Mouse (Mus musculus) midbrain, embryonic 11.5 days (tissue): ENCODE results near the gene Foxp1. TPM values are rescaled to one million over a fixed set of nuclear protein-coding genes. Genes with fewer than 3 reads are reported as not detected.

Source experiments
- ATAC-seq: fragments of 200-750 bp; cut with Nextera tagmentation; 2 replicates; pipeline ENCODE4 v1.8.0; 2017; ENCODE audit warnings: moderate TSS enrichment, moderate library complexity; ENCODE audit not compliant: low FRiP score
- DNase-seq: peaks from one replicate; pipeline ENCODE4 v3.0.0; 2015; ENCODE audit warnings: low spot score; ENCODE audit errors: missing footprints
- H3K27ac ChIP-seq: fragments of 300-500 bp; sonication (generic); 2 replicates; pipeline ENCODE4 v1.5.1; 2014; ENCODE audit warnings: low read depth, low read length
- H3K27me3 ChIP-seq: fragments of 300-500 bp; sonication (generic); 2 replicates; pipeline ENCODE4 v1.6.1; 2014; ENCODE audit warnings: mild to moderate bottlenecking, low read length, moderate library complexity, mixed read lengths; ENCODE audit not compliant: control insufficient read depth, insufficient read depth
- H3K36me3 ChIP-seq: fragments of 300-500 bp; sonication (generic); 2 replicates; pipeline ENCODE4 v1.6.1; 2014; ENCODE audit warnings: mild to moderate bottlenecking, low read length, moderate library complexity, mixed read lengths; ENCODE audit not compliant: control insufficient read depth, insufficient read depth
- H3K4me1 ChIP-seq: fragments of 300-500 bp; sonication (generic); 2 replicates; pipeline ENCODE4 v1.6.1; 2014; ENCODE audit warnings: low read length; ENCODE audit not compliant: control insufficient read depth, insufficient read depth
- H3K4me2 ChIP-seq: fragments of 300-500 bp; sonication (generic); 2 replicates; pipeline ENCODE4 v1.6.1; 2014; ENCODE audit warnings: mild to moderate bottlenecking, moderate library complexity
- H3K4me3 ChIP-seq: fragments of 300-500 bp; sonication (generic); 2 replicates; pipeline ENCODE4 v1.5.1; 2014; ENCODE audit warnings: low read depth, low read length
- H3K9ac ChIP-seq: fragments of 300-500 bp; sonication (generic); 2 replicates; pipeline ENCODE4 v1.6.1; 2014; ENCODE audit warnings: low read length
- H3K9me3 ChIP-seq: fragments of 300-500 bp; sonication (generic); 2 replicates; pipeline ENCODE4 v1.6.1; 2016; ENCODE audit warnings: low read length; ENCODE audit not compliant: control insufficient read depth
- WGBS: fragments of 180-500 bp; shearing (Covaris S2); extraction: QIAGEN DNeasy Blood & Tissue Kit; methylation state at CpG from one replicate; pipeline ENCODE4 v1.1.7; 2014; 5-methylcytosine and 5-hydroxymethylcytosine counted together
- polyA plus RNA-seq: library from polyadenylated mRNA; unstranded; fragments of >200 nt; fragmentation: Nextera tagmentation; extraction: Ambion mirVana; gene quantifications from 2 replicates; pipeline ENCODE4 v1.2.1, GENCODE M21; 2014

The Foxp1 gene
- polyA plus RNA-seq, 1 experiment from 2014 or later, result 86.2 TPM

DNA sequence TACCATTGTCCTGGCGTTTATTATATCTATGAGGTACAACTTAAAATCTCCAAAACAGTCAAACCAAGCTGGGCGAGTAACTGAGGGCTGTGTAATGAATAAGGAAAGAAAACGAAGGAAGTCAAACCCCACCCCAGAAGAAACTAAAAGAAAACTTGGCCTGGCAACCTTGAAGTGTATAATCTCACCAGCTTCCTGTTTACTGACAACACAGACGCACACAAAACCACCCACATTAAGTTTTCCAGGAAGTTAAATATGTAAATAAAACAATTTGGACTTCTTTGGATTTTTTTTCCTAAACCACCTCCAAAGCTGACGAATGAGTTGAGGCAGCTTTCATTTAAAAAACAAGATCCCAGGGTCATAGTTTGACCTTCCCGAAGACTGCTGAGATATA is 18.1 kb upstream of the Foxp1 start:
- WGBS, result 75% methylated on average over 6 of the region's 6 CpGs
- H3K4me1 ChIP-seq, result no peaks in the 10 kb centered on the region
- H3K36me3 ChIP-seq, result no peaks in the 10 kb centered on the region

GRCm38 (mm10) chr6:99540146-99540545 is 17.6 kb upstream of the Foxp1 start:
- H3K9ac ChIP-seq, result no peak overlapping the region
- H3K4me3 ChIP-seq, result no peak overlapping the region
- no peak for DNase-seq
- no peak overlapping the region for H3K27ac ChIP-seq
- no peaks in the 10 kb centered on the region for H3K9me3 ChIP-seq
- H3K4me1 ChIP-seq, result no peaks in the 10 kb centered on the region
- 79% methylated on average over 5 of the region's 5 CpGs for WGBS
- ATAC-seq, result no peak
- no peaks in the 10 kb centered on the region for H3K36me3 ChIP-seq
- no peak overlapping the region for H3K4me2 ChIP-seq
- no peaks in the 10 kb centered on the region for H3K27me3 ChIP-seq

More for the DNA sequence above, 18.1 kb upstream of the Foxp1 start:
- Histone ChIP-seq H3K9me3 (no peaks in the 10 kb centered on the region), H3K27ac (no peak overlapping the region), H3K4me3 (no peak overlapping the region), H3K27me3 (no peaks in the 10 kb centered on the region), H3K9ac (no peak overlapping the region), H3K4me2 (no peak overlapping the region)
- no peak for ATAC-seq
- DNase-seq, result no peak

- DNase-seq, result no peak
- WGBS, result 88% methylated on average over 17 of the region's 17 CpGs
- H3K9ac ChIP-seq, result no peak overlapping the region
- no peaks in the 10 kb centered on the region for H3K27me3 ChIP-seq
- H3K36me3 ChIP-seq, result no peaks in the 10 kb centered on the region
- no peaks in the 10 kb centered on the region for H3K4me1 ChIP-seq
- H3K27ac ChIP-seq, result no peak overlapping the region
- H3K9me3 ChIP-seq, result no peaks in the 10 kb centered on the region
- H3K4me2 ChIP-seq, result no peak overlapping the region
- no peak overlapping the region for H3K4me3 ChIP-seq
- ATAC-seq, result no peak
Observed at GRCm38 (mm10) chr6:99538194-99538941, 15.8 kb upstream of the Foxp1 start.

GRCm38 (mm10) chr6:99534211-99534745 is 11.8 kb upstream of the Foxp1 start:
- H3K4me3 ChIP-seq, result no peak overlapping the region
- no peak overlapping the region for H3K4me2 ChIP-seq
- no peaks in the 10 kb centered on the region for H3K9me3 ChIP-seq
- no peaks in the 10 kb centered on the region for H3K27me3 ChIP-seq
- WGBS, result 58% methylated on average over 5 of the region's 5 CpGs
- no peak overlapping the region for H3K27ac ChIP-seq
- no peaks in the 10 kb centered on the region for H3K36me3 ChIP-seq
- H3K9ac ChIP-seq, result no peak overlapping the region
- ATAC-seq, result no peak
- no peak for DNase-seq
- H3K4me1 ChIP-seq, result no peaks in the 10 kb centered on the region

- Histone ChIP-seq H3K4me3 (no peak overlapping the region), H3K4me2 (no peak overlapping the region), H3K9me3 (peaks cover under 1% of the 10 kb centered on the region; the same call in 1 of the 2 replicates), H3K36me3 (0 out of 2 replicates have a peak, but pooled peaks cover under 1% of the 10 kb centered on the region), H3K9ac (no peak overlapping the region), H3K27me3 (no peaks in the 10 kb centered on the region), H3K27ac (no peak overlapping the region), H3K4me1 (no peaks in the 10 kb centered on the region)
- WGBS, result 94% methylated on average over 4 of the region's 4 CpGs
- DNase-seq, result no peak
- ATAC-seq, result no peak
Observed at GRCm38 (mm10) chr6:99532458-99532857, 9.9 kb upstream of the Foxp1 start.

DNA sequence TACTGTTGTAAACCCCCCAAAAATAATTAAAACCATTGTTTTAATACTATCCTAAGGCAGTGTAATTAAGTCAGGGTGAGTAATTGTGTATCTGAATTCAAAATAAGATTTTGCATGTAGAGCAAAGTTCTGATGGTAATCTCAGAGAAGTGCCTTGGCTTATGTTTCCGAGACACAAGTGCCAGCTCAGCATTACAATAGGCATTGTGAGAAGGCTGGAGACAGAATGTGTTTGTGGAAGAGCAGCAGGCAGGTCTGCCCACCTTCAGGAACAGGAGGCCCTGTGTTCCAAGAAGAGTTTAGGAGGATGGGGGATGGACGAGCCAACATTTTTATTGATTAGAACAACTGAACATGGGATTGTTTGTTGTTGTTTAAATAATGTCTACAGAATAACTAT is 6.5 kb upstream of the Foxp1 start:
- H3K4me2 ChIP-seq, result no peak overlapping the region
- DNase-seq, result no peak
- 72% methylated on average over 2 of the region's 2 CpGs for WGBS
- H3K36me3 ChIP-seq, result 0 out of 2 replicates have a peak, but pooled peaks cover 2% of the 10 kb centered on the region
- no peak overlapping the region for H3K9ac ChIP-seq
- no peak for ATAC-seq
- no peak overlapping the region for H3K4me3 ChIP-seq
- H3K4me1 ChIP-seq, result no peaks in the 10 kb centered on the region; the same call in 1 of the 2 replicates
- no peaks in the 10 kb centered on the region for H3K27me3 ChIP-seq
- peaks cover 7% of the 10 kb centered on the region; the same call in 1 of the 2 replicates for H3K9me3 ChIP-seq
- H3K27ac ChIP-seq, result no peak overlapping the region

DNA sequence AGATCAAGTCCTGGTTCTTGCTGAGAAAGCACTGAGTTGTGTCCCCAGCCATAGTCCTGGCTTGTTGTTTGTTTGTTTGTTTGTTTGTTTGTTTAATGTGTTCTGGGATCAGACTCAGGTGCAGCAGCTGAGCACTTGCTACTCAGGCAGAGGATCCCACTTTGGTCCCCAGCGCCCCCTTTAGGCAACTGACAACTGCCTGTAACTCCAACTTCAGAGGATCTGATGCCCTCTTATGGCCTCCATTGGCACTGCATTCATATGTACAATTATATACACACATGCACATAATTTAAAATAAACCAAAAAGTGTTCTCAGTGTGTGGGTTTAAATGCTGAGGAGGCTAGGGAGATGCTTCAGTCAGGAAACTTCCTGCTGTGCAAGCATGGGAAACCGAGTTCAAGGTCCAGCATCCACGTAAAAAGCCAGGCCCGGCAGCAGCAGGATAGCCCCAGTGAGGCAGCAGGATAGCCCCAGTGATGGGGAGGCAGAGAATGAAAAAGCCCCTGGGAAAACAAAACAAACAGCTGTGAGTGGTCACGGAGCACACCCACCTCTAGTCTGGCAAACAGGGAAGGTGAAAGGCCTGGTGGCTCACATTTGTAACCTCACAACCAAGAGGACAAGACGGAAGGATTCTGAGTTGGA is 5.1 kb upstream of the Foxp1 start:
- Histone ChIP-seq H3K4me1 (no peaks in the 10 kb centered on the region; the same call in 1 of the 2 replicates), H3K27ac (no peak overlapping the region), H3K36me3 (0 out of 2 replicates have a peak, but pooled peaks cover 2% of the 10 kb centered on the region), H3K4me3 (no peak overlapping the region), H3K9ac (no peak overlapping the region), H3K27me3 (no peaks in the 10 kb centered on the region), H3K9me3 (peaks cover 7% of the 10 kb centered on the region; the same call in 1 of the 2 replicates), H3K4me2 (no peak overlapping the region)
- no peak for ATAC-seq
- no peak for DNase-seq
- WGBS, result 93% methylated on average over 6 of the region's 6 CpGs

DNA sequence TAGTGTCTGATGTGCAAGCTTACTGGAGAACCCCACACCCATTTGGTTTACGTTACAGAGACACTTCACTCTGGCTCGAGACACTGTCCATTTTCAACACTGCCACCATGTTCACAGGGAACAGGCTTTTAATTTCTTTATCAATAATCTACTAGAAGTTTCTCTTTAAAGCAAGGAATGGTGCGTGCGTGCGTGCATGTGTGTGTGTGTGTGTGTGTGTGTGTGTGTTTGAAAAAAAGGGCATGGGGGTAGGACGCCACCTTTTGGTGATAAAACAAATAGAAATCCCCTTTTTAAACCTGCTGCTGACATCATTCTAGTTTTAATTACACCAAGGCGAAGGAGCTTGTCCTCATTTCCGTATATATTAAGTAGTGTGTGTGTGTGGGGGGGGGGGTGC is 2.8 kb upstream of the Foxp1 start:
- no peaks in the 10 kb centered on the region for H3K27me3 ChIP-seq
- H3K4me1 ChIP-seq, result no peaks in the 10 kb centered on the region; the same call in 1 of the 2 replicates
- peaks cover 7% of the 10 kb centered on the region; the same call in 1 of the 2 replicates for H3K9me3 ChIP-seq
- H3K9ac ChIP-seq, result no peak overlapping the region
- DNase-seq (peak; percentile 91), ATAC-seq (no peak)
- H3K27ac ChIP-seq, result no peak overlapping the region
- H3K36me3 ChIP-seq, result 0 out of 2 replicates have a peak, but pooled peaks cover 2% of the 10 kb centered on the region
- H3K4me3 ChIP-seq, result no peak overlapping the region
- no peak overlapping the region for H3K4me2 ChIP-seq
- 64% methylated on average over 8 of the region's 8 CpGs for WGBS
